Mouse (Mus musculus): ENCODE measurements around the gene Vrk1.

Vrk1 gene

DNA sequence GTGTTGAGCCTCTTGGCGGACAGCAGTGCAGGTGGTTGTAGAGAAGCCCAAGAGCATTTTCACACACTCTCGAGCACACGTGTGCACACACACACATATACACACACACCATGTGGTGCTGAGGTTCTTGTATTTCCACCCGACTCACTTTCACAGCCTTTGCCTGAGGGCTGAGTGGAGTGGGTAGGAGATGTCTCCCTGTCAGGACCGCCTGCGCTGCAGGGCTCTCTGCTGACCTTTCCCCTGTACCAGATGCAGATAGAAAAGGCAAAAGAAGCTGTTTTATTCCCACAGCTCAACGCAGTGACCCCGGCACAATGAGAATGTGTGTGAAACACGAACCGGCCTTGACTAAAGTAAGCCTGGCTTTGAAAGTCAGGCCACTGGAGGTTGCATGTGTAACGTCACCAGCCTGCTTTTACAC, 72.9 kb downstream of the Vrk1 start:
- in situ Hi-C loops (cut with MboI; ENCODE audit: low pct_unique_long_range_greater_than_20kb in 1 of 2, low sequenced_read_pairs in 2 of 2, unreplicated experiment in 1 of 2), result no loop called here

DNA sequence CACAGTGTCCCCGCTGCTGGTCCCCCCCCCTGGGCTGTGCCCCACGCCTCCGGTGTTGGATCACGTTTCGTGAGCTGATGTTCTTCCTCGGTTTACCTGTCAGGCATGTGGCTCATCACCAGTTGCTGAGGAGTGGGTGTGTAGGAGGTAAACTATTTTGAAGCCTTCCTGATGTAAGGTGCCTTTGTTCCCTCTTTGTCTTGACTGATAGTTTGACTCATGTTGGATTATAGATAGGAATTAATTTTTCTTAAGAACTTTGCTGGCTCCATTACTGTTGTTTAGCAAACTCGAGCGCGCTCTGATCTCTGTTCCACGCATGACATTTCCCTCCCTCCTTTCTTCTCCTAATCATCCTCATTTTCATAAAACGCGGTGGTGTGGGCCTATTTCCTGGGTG, 74.1 kb downstream of the Vrk1 start:
- in situ Hi-C loops (cut with MboI; ENCODE audit: low pct_unique_long_range_greater_than_20kb in 1 of 2, low sequenced_read_pairs in 2 of 2, unreplicated experiment in 1 of 2), result no loop called here

DNA sequence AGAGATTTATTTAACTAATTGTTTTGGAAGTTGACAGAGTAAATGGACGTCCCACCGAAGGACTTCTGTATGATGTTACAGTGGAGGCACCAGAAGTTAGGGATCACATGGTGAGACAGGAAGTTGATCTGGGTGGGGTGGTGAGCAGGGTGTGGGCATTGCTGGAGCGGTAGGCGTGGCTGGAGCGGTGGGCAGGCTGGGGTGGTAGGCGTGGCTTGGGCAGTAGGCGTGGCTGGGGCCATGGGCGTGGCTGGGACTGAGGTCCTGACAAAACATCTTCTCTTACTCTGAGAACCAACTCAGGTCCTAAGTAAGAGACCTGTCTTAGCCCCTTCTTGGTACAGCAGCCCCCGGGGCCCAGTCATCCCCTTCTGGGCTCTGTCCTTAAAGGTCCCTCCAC, 84.8 kb downstream of the Vrk1 start:
- in situ Hi-C loops (cut with MboI; ENCODE audit: low pct_unique_long_range_greater_than_20kb in 1 of 2, low sequenced_read_pairs in 2 of 2, unreplicated experiment in 1 of 2), result no loop called here

DNA sequence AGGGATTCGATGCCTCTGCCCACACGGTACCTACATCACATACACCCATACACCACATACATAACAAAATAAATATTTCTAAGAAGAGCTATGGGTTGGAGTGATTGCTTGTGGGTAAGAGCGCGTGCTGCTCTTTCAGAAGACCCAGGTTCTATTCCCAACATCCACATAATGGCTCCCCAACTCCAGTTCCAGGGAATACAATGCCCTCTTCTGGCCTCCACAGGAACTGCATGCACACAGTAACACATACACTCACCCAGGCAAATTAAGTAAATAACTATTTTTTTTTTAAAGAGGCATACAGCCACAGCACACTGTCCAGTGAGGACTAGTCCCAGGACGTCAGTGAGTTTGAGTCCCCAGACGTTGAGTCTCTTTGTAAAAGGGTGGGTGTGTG, 92.0 kb downstream of the Vrk1 start:
- in situ Hi-C loops (cut with MboI; ENCODE audit: low pct_unique_long_range_greater_than_20kb in 1 of 2, low sequenced_read_pairs in 2 of 2, unreplicated experiment in 1 of 2), result no loop called here

DNA sequence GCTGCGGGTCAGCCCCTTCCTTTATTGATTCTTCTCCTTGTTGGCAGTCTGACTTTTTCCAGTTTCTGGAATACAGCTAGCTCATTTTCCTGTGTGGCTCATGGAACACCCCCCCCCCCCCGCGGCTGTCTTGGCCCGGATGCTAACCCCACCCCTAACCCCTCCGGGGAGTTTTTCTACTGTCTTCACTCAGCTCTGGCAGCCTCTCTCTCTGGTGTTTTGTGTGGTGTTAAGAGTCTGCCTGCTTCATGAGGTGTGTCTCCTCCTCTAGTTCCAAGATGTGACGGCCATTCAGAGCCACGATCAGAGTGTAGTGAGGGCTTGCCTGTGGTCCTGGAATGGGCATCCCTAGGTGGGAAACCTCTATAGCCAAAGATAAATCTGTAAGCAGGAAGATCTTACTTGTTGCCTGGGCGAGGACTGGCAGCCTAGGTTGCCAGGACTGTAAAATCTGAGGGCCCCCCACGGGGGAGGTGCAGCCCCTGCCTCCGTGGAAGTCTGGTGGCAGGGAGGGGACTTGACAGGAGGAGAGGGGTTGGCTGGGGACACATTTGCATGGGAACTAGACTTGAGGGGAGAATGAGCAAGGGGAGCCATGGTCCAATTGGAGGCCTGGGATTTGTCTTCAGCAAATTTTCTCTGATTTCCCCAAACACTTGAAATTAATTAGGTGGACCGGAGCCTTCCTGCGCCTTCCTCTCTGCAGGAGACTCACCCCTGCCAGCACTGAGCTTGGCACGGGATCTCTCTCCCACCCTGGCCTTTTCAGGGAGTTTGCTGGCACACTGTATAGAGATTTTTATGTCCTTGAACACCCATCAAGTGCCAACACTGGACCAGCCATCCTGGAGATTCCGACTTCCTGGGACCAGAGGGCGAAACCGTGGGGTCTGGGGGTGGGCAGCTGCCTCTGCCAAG, 93.0 kb downstream of the Vrk1 start:
- in situ Hi-C loops (cut with MboI; ENCODE audit: low pct_unique_long_range_greater_than_20kb in 1 of 2, low sequenced_read_pairs in 2 of 2, unreplicated experiment in 1 of 2), result no loop called here

DNA sequence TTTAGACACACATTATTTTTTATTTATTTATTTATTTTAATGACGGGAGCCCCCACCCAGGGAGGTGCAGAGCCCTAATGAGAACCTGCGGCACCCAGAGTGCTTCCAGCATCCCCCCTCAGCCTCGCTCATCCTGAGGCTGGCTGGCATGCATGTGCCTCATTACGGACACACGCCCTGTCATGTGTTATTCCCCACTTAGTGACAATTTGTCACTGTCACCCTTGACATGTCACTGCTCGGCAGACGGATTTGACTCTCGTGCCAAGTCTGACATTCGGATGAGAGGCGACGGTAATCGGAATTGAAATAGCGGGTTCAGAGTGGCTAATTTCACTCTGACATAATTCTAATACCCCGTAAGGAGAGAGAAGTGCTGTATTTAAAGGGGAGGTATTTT, 97.2 kb downstream of the Vrk1 start:
- in situ Hi-C loops (cut with MboI; ENCODE audit: low pct_unique_long_range_greater_than_20kb in 1 of 2, low sequenced_read_pairs in 2 of 2, unreplicated experiment in 1 of 2), result no loop called here

DNA sequence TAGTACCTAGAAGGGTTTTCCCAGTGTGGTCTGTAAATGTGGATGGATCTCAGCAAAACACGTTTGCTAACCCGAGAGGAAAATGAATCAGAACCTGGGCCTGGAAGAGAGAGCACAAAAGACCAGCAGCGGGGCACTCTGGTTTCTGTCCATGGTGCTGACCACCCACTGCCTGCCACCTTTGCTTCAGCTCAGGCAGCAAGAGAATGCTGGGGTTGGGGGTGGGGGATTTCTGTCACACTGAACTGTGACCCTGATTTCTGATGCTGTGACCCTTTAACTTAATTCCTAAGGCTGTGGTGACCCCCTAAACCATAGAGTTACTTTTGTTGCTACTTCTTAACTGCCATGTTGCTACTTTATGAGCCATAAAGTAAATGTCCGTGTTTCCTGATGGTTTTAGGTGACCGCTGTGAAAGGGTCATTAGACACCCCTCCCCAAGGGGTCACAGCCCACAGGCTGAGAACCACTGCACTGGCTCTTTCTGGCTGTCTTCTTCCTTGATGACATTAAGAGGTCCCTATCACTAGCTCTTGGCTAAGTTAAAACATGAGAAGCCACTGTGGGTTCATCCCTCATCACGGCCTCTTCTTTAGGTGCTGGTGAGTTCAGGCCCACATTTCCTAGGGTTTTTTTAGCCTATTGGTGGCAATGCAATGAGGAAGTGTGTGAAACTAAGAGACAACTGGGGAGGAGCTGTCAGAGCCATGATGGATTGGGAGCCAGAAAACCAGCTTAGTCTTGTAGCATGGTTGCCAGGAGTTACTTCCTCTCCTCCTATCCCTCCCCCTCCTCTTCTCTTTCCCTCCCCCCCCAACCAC, 105.3 kb downstream of the Vrk1 start:
- in situ Hi-C loops (cut with MboI; ENCODE audit: low pct_unique_long_range_greater_than_20kb in 1 of 2, low sequenced_read_pairs in 2 of 2, unreplicated experiment in 1 of 2), result no loop called here

DNA sequence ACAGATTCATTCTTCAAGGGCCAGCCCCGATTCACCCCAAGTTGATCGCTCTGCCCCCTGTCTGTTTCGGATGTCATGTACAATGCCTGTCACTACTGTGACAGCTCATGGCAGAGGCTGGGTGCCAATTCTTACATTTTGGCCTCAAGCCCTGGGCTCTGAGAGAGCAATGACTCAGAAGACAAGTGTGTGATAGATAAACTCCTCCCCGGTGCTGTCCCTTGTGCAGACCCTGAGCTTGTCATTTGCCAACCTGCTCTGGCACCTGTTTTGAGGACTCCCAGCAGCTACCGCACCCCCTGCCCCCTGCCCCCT, 105.8 kb downstream of the Vrk1 start:
- in situ Hi-C loops (cut with MboI; ENCODE audit: low pct_unique_long_range_greater_than_20kb in 1 of 2, low sequenced_read_pairs in 2 of 2, unreplicated experiment in 1 of 2), result no loop called here

DNA sequence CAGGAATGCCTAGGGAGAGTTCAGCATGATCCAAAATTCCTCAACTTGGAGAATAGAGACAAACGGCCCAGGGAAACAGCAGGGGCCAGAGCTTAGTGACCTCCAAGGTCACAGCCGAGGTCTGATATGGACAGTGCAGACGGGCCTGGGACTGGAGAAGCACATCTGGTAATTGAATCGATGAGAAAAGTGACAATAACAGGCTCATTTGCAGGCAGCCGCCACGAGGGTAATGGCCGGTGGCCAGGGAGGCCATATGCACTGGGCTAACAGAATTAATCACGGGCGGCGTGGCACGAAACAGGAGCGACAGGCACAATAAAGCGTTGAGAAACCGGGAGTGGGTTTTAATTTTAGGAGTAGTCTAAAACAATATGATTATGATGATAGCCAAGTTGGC, 113.2 kb downstream of the Vrk1 start:
- in situ Hi-C loops (cut with MboI; ENCODE audit: low pct_unique_long_range_greater_than_20kb in 1 of 2, low sequenced_read_pairs in 2 of 2, unreplicated experiment in 1 of 2), result no loop called here

DNA sequence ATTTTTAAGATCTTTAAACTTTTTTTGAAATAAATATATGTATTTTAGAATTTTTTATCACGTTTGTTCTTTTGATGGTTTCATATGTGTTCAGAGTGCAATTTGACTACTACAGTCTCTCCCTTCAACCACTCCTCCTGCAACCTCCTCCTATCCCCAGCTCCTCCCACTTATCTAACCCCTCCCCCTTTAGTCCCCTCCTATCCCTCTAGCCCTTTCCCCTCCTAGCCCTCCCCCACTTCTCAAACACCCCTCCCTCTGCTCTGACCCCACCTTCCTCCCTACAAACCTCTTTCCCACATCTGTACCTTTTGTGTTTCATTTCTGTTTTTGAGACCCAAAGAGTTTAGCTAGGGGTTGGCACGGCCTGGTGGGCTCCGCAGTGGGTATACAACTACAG, 114.6 kb downstream of the Vrk1 start:
- in situ Hi-C loops (cut with MboI; ENCODE audit: low pct_unique_long_range_greater_than_20kb in 1 of 2, low sequenced_read_pairs in 2 of 2, unreplicated experiment in 1 of 2), result no loop called here
